Mouse (Mus musculus): ENCODE data around the gene Ccnb1.
"Not testable (repeated sequence)": the region's sequence is repeated elsewhere in the genome, so short reads cannot be mapped to it uniquely, and the experiment has no call there.

Ccnb1 gene

DNA sequence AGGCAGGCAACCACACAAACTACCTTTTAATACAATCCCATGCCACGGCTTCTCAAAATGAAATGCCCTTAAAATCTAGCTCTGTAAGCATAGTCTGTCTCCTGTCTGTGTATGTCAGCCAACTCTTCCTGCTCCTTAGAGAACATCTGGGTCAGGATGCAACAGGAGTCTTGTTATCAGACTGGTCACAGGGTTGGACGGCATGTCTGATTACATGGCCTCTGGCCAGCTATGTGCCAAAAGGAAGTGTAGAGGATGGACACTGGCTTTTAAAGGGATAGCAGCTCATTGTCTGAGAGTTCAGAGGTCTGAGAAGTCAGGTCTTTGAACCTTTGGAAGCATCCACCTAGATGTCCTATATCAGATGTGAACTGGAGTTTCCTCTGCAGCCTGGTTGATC is 31.0 kb downstream of the Ccnb1 start:
- DNase-seq: no peak

DNA sequence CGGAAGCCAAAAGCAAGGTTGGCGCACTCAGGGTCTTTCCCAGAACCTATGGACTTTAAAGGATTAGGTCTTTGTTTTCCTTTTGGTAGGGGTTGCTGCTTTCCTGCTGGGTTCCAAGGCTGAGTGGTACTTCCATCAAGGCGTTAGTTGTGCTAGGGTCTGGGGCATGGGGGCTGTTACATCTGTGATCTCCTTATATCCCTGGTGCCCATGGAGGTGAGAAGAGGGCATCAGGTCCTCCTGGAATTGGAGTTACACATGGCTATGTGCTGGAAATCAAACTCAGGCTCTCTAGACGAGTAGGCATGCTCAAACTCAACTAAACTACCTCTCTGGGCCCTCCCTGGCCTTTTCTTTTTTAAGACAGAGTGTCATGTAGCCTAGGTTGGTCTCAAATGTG is 32.2 kb downstream of the Ccnb1 start:
- DNase-seq: no peak

DNA sequence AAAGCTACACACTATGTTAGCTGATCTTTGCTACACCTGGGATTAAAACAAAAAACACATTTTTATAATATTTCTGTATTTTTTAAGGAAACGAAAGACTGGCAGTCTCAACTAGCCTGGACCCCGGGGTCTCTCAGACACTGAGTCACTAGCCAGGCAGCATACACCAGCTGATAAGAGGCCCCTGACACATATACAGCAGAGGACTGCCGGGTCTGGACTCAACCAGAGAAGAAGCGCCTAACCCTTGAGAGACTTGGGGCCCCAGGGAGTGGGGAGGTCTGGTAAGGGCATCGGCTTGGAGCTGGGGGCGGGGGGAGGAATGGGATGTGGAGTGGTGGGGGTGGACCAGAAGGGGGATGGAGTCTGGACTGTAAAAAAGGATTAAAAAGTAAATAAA is 33.4 kb downstream of the Ccnb1 start:
- no peak for DNase-seq

DNA sequence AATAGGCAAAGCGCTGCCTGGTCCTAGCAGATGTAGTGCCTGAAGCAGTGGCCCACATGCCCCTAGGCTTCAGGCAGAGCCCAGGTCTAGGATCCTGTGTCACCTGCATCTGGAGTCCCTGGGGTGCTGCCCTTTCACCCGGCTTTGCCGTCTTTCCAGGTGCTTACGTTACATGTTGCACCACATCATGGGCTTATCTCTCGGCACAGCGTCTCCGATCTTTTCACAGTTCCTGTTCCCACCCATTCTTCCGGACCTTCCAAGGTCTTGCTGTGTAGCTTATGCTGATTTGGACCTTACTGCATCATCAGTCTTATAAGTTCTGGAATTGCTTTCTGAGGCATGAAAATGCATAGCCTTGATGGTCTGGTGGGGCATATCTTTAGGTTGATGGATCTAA is 33.8 kb downstream of the Ccnb1 start:
- DNase-seq: no peak

DNA sequence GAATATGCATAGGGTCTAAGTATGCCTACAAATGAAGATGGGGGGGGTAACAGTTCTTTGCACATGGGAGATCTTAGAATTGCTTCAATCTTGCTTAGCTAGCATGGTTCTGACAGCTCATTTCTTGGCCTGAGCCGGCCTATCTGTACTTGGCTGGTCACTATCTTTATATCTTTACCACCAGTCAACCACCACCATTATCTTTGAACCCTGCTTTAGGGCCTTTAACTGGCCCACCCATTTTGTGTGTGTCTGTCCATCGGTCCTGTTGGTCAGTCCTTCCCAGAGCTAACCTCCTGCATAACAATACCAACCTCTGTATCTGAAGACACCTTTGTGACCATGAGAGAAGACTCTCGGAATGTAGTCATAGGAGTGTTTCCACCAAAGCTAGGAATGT is 35.0 kb downstream of the Ccnb1 start:
- no peak for DNase-seq

DNA sequence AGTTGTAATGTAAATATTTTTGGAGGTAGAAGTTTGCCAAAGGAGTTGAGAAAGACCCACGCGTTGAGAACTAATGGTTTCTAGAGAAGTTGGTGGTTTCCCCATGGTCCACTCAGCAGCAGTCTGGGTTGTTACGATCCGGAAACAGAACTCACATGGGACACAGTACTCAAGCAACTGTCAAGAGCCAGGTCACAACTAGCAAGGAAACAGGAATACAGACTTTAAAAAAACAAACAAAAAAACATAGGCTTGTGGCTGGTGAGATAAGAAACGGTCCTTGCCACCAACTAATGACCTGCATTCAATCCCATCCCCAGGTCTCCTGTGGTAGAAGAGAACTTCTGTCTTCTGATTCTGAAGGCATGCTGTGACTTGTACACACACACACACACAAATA is 35.6 kb downstream of the Ccnb1 start:
- DNase-seq: no peak

DNA sequence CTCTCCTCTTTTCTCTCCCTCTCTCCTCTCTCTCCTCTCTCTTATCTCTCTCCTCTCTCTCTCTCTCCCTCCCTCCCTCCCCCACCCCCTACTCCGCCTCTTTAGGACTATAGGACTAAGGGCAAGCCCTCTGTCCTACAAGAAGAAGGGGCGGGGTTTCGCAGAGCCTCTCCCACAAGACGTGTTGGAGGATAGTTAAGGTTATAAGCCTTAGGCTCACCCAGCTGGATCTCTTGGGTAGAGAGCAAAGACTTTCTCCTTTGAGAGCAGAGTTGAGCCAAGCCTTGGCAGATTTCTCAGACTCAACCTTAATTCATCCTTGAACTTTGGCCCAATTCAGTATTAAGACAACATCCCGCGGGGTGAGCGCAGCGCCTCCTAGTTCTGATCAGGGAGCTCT is 37.7 kb downstream of the Ccnb1 start:
- DNase-seq: no peak

DNA sequence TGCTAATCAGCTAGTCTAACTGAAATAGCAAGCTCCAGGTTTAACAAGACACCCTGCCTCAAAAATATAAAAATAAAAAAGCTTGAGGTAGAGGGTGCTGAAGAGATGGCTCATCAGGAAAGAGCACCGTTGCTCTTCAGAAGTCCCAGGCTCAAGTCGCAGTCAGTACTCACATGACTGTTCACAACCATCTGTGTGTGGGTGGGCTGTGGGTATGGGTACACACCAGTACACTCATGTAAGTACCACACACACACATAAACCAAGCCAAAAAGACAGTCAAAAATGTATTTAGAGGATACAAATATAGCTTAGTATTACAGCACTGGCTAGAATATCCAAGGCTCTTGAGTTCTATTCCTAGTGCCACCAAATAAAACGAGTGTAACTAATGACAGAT is 40.3 kb downstream of the Ccnb1 start:
- no peak for DNase-seq

DNA sequence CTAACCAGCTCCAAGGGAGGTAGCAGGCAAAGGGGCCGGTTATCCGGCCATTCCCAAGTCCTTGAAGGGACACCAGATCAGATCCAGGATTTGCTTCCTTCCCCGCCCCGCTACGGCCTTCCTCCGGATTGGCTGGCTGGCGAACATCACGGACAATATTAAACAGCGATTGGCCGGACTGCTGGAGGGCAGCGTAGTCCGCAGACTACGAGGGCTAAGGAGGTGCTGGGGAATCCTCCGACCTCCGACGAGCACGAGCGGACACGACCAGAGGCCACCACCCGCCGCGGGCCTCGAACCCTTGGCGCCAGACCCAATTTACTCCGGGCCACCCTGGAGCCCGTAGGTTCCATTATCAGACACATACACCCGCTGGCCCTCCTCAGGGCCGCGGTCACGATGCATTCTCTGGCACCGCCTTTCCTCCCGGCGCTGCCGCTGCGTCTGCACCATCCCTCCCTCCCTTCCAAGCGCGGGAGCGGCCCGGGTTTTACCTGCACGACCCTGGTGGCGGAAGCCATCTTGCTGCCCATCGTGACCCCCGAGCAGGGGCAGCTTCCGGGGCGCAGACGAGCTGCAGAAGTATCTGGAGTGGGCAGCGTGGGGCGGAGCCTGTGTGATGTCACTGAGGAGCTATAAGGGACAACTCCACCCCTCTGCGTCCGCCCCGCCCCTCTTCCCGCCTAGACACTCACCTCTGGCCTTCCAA is 42.2 kb downstream of the Ccnb1 start, which contains the start of gene Mrps36:
Gene Mrps36, minus strand, starts transcription at position 624 of the 709 bp plus-strand sequence.
- peak; percentile 92 to 94 for DNase-seq

DNA sequence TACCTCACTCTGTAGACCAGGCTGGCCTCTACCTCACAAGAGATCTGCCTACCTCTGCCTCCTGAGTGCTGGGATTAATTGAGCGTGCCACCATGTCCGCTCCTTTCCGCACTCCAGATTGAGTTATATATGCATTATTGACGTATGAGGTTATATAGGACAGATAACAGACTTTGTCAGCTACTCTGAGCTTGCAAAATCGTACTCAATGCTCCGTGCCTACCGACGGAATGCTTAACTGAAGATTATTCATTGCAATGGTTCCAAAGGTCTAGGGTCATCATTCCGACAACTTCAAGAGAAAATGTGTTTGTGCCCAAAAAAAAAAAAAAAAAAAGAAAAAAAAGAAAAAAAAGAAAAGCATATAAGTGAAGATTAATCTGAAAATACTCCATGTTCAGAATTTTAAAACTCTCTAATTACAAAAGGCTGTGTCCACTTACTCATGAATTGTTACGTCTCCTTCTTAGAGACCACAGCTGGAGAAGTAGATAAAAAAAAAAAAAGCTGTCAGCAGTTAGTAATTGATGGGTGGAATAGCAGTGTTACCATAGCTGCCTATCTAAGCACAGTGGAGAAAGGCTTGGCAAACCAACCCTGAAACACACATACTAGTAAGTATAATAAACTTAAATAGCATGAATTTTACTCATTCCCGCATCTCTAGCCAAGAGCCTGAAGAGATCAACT is 42.9 kb downstream of the Ccnb1 start:
- DNase-seq: no peak

DNA sequence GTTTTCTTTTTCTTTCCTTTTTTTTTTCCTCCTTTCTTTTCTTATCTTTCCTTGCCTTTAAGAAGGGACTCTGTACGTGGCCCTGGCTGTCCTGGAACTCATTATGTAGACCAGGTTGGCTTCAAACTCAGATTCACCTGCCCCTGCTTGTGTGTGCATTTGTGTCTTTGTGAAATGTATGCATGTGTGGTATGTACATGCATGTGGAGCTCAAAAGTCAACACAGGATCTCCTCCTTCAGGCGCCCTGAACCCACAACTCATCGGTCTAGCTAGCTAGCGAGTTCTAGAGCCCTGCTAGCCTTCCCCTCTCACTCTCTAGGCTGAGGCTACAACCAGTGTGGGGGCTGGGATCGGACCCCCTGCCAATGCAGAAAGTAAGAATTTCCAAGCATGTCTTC is 43.5 kb downstream of the Ccnb1 start:
- DNase-seq: no peak

DNA sequence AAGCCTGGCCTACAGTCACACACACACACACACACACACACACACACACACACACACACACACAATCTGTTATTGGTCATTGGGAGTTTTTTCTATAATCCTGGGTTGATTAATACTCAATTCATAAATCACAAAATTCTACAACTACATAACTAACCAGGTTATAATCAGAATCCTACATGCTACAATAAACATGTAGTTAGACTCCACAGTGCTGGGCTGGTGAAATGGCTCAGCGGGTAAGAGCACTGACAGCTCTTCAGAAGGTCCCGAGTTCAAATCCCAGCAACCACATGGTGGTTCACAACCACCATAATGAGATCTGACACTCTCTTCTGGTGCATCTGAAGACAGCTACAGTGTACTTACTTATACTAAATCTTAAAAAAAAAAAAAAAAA is 53.6 kb downstream of the Ccnb1 start:
- no peak for DNase-seq

DNA sequence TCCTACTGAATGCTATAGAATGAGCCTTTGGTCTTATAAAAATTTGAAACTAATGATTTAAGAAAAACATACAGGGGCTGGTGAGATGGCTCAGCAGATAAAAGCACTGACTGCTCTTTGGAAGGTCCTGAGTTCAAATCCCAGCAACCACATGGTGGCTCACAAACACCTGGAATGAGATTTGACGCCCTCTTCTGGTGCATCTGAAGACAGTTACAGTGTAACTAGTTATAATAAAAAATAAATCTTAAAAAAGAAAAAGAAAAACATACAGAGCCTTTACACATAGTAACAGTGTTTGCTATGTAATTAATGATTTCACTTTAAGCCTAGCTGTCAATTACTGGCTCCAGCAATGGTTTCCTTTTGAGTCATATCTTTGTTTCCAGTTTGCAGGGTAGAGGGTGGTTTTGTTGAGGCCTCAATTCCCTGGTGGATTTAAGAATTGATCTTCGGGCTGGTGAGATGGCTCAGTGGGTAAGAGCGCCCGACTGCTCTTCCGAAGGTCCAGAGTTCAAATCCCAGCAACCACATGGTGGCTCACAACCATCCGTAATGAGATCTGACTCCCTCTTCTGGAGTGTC is 54.8 kb downstream of the Ccnb1 start:
- DNase-seq: not testable (repeated sequence)

DNA sequence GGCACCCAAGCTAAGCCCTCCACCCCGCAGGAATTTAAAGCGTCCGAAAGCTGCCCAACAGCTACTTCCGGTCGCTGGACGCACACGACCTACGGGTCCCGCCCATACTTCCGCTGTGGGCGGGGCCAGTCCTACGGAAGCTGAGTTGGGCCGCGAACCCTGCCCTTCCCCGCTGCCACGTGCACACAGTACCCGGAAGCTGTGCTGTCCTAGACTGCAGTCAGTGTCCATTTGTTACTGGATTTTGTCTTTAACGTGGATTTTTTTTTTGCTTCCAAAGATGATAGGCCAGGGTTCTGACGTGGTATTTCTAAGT is 55.6 kb downstream of the Ccnb1 start, which contains the start of gene Cdk7:
Gene Cdk7, minus strand, starts transcription at position 79 of the 316 bp plus-strand sequence.
- peak; percentile 94 for DNase-seq

DNA sequence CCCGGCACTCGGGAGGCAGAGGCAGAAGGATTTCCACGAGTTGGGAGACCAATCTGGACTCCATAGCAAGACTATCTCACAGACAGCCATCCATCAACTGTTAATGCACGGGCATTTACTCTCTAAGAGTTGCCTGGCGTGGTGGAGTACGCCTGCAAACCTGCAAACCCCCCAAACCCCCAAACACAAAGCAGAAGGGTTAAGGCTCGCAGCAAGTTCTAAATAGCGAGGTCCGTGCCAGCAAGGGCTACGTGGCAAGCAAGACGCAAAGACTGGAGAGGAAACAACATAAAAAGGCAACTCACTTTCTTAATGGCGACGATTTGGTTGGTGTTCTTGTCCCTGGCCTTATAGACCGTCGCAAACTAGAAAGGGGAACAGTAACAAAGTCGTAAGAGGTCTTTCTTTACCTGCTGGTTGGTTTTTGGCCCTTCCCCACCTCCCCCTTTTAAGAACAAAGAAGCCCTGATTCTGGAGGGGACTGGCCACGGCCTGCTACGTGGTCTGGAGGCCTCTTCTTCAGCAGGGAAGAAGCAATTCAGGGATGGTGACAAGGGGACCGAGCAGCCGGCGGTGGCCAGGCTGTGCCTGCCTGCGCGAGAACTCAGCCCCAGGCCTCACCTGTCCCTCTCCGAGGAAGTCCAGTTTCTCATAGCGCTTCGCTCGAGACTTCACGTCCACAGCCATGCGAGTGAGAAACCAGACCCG is 56.1 kb downstream of the Ccnb1 start:
- peak in 1 of 2 experiments; percentile 15 for DNase-seq

Data from cerebellum, postnatal 36 days (tissue).